Mouse (Mus musculus) stomach, postnatal 0 days (tissue): Measurements from ENCODE around the gene Rbks.

Experiments used
- CTCF ChIP-seq: IDR thresholded peaks from 2 replicates; pipeline ENCODE4 v1.5.1; 2016; ENCODE audit warnings: antibody characterized with exemption, low read depth, mild to moderate bottlenecking, moderate library complexity
- EP300 ChIP-seq: optimal IDR thresholded peaks from 2 replicates; pipeline ENCODE3; 2016; ENCODE audit warnings: antibody characterized with exemption

DNA sequence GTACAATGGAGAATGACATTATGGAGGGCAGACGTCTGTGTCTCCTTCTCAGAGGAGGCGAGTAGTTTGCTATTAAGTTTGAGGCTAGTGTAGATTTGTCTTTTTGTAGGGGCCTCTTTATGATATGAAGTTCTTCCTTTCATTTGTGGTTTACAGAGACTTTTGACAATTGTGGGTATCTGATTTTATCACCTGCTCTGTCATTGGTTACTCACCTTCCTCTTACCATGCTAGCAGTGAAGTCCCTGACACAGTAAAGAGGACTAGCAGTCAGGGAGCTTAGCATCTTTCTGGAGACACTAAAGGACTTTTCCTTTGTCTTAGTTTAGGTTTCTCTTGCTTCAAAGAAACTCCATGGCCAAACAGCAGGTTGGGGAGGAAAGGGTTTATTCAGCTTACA lies 28.5 kb upstream of the Rbks start:
- no peak for TF ChIP-seq CTCF
- TF ChIP-seq EP300 = no peak
